Mouse (Mus musculus): Measurements from ENCODE around the gene Tspan15.

Gene Tspan15

DNA sequence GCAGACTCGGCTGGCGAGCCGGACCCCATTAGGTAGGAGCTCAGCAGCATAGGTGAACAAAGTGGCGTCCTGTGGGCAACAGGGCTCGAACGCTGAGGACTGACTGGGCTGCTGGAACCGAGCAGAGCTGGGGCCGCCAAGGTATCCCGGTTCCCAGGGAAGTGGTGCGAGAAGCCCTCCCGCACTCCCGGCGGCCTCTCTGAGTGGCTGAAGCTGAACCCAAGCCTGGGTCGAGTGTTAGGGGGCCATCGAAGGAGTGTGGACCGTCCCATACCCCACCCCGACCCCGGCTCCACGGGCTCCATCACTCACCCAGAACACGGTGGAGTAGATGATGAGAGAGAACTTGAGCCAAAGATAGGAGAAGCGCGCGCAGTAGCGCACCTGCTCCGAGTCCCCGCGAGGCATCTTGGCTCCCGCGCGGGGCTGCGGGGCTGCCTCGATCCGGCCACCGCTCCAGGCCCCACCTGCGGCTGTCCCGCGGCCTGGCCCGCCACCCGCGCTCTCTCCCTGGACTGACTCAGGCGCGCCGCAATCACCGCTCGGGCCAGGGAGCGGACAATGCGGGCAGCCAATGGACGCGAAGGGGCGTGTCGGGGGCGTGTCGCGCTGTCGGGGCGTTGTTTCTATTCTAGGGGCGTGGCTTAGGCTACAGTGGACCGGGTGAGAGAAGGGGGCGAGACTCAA lies at the start of gene Tspan15:
TSS of gene Tspan15 (minus strand) at position 544 of the 687 bp plus-strand sequence.
- TF ChIP-seq GATA4 (IDR thresholded peaks at IDR 0.05; ENCODE audit: insufficient replicate concordance, low read length): peak; percentile 26; the same call in 1 of the 2 replicates

DNA sequence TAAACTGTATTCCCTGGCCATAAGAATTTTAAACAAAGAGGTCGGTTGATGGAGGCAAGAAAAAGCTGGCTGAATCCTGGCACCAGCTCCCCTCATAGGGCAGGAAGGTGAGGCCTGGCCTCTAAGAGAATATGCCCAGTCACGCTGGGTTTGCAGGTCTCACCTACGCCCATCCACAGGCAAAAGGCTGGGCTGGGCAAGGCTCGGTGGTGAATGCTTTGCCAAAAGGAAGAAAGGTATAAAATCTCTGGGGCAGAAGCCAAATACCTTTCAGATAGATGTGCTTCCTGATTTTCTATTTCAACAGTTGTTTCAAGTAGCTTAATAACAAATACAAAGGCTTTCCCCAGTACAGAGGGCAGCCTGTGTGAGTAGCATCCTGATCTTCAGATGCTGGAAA lies 48.6 kb upstream of the Tspan15 start:
- no peak for TF ChIP-seq GATA4 (IDR thresholded peaks at IDR 0.05; ENCODE audit: insufficient replicate concordance, low read length)

DNA sequence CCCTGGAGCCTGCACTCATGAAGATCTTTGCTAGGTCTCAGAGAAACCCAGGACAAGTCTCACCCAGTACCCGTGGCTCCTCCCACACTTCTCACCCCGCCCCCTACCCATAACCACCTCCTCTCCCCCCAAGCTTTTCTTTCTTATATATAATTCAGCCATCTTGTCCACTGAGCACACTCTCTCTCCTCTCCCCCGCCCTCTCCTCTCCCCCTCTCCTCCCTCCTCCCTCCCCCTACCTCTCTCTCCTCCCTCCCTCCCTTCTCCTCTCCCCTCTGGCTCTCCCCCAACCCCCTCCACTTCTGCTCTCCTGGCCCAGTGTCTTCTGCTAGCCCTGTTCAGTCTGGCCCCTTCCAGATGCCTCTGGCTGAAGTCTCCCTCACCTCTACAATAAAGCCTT lies 48.0 kb upstream of the Tspan15 start:
- no peak for TF ChIP-seq GATA4 (IDR thresholded peaks at IDR 0.05; ENCODE audit: insufficient replicate concordance, low read length)

DNA sequence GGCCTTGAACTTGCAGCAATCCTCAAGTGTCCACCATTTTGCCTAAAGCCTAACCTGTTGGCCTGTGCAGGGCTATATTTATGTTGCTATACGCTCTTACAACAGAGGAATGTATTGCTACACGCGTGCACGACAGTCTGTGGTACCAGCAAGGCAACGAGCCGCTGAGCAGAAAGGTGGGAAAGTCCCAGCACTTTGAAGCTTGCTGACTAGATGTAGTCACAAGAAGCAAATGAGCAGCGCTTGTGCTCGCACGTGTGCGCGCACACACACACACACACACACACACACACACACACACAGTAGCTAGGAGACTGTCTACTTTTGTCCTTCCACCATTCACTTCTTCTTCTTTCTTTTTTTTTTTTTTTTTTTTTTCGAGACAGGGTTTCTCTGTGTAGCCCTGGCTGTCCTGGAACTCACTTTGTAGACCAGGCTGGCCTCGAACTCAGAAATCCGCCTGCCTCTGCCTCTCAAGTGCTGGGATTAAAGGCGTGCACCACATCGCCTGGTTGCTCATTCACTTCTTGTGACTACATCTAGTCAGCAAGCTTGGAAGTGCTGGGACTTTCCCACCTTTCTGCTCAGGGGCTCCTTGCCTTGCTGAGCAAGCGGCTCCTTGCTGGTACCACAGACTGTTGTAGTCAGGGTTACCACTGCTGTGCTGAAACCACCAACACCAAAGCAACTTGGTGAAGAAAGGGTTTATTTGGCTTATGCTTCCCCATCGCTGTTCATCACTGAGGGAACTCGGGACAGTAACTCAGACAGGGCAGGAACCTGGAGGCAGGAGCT lies 46.6 kb upstream of the Tspan15 start:
- no peak for TF ChIP-seq GATA4 (IDR thresholded peaks at IDR 0.05; ENCODE audit: insufficient replicate concordance, low read length)

DNA sequence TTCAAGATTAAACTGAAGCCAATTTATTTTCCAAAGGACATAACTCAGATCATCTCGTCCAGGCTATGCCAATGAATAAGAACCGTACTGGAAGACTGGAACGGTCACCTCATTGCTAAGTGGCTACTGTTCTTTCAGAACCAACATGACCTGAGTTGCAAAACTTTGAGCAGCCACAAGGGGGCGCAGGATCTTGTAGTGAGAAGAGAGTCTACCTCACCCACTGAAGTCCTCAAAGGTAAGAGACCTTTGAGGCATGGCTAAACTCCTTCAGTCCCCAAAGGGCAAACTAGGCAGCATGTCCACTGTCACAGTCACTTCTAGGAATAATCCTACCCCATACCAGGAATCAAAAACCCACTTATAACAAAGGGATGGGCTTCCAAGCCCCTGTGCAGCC lies 44.2 kb upstream of the Tspan15 start:
- TF ChIP-seq GATA4 (IDR thresholded peaks at IDR 0.05; ENCODE audit: insufficient replicate concordance, low read length): no peak

DNA sequence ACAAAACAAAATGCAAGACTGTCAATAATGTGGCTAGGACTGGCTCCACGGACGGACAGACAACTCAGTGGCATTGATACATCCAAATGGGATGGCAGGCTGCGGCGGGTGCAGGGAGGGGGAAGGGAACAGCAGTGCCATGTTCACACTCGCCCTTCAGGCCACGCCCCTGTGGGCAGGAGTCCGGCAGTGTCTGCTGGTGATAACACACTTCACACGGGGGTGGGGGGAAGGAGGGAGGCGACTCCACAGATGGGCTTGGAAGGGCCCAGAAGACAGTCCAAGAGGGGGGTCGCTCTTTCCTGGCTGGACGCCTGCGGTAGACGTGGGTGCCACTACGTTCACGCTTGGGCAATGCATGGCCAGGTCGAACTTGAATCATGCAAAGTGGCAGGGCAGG lies 38.2 kb upstream of the Tspan15 start:
- TF ChIP-seq GATA4 (IDR thresholded peaks at IDR 0.05; ENCODE audit: insufficient replicate concordance, low read length): no peak

DNA sequence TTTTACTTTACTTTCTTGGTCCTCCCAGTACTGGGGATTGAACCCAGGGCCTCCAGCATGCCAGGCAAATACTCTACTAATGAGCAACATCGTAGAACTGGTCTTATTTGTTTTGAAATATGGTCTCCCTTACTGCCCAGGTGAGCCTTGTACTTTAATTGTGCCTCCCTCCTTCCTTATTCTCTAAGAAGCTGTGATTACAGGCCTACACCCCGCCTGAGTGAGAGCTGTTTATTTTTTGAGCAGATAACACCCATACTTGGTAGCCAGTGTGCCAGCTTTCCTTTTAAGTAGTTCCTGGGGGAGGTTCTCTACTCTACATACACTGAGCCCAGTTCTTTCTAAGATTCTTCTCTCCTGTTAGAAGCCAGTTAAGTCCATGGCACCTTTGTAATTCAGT lies 33.2 kb upstream of the Tspan15 start:
- TF ChIP-seq GATA4 (IDR thresholded peaks at IDR 0.05; ENCODE audit: insufficient replicate concordance, low read length): no peak

DNA sequence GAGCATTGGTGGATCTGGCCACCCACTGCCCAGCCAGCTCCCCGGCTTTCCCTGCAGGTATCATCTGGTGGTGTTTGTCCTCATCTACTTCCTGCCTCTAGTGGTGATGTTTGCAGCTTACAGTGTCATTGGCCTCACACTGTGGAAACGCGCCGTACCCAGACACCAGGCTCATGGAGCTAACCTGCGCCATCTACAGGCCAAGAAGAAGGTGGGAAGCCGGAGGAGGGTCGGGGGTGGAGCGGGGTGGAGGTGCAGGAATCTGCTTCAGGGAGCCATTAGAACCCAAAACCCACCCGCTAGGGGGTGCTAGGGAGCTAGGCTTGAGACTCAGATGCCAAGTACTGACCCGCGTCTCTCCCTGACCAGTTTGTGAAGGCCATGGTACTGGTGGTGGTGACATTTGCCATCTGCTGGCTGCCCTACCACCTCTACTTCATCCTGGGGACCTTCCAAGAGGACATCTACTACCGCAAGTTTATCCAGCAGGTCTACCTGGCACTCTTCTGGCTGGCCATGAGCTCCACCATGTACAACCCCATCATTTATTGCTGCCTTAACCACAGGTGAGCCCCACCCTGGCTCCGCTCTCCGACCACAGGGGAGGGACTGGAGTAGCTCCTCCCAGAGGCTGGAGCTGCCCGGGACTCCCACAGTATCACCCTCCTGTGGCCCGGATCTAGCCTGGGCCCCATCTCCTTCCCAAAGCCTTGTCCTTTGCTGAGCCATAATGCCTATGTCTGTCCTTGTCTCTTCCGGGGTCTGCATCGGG lies 30.2 kb upstream of the Tspan15 start:
- TF ChIP-seq GATA4 (IDR thresholded peaks at IDR 0.05; ENCODE audit: insufficient replicate concordance, low read length): no peak

DNA sequence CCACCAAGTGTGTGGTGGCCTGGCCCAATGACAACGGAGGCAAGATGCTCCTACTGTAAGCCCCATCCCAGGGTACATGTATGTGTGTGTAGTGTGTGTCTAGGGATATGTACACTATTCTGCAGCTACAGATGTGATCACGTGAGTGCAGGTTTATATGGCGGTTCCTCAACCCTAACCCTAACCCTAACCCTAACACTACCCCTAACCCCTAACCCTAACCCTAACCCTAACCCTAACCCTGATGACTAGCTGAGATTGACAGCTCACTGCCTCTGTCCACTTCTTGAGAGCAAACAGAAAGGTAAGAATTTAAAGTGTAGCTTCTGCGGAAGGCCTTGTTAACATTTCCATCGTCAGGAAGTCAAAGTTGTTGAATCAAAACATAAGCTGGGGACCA lies 27.2 kb upstream of the Tspan15 start:
- TF ChIP-seq GATA4 (IDR thresholded peaks at IDR 0.05; ENCODE audit: insufficient replicate concordance, low read length): no peak

DNA sequence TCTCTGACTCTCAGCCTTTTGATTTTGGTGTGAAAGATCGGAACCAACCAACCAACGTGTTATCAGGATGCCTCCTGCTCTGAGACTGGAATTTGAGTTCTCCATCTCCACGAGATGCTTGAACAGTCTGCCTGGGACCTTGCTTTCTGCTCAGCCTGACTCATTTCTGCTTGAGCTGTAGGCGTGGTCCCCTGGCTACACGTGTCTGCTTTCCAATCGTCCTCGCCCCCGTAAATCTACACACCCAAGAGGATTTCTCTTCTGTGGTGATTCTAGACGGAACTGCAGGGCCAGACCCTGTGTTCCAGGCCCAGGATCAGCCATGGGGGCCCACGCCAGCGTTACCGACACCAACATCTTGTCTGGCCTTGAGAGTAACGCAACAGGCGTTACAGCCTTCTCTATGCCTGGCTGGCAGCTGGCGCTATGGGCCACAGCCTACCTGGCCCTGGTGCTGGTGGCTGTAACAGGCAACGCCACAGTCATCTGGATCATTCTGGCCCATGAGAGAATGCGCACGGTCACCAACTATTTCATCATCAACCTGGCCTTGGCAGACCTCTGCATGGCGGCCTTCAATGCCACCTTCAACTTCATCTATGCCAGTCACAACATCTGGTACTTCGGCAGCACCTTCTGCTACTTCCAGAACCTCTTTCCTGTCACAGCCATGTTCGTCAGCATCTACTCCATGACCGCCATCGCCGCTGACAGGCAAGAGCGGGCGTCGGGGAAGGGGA lies 21.6 kb upstream of the Tspan15 start:
- TF ChIP-seq GATA4 (IDR thresholded peaks at IDR 0.05; ENCODE audit: insufficient replicate concordance, low read length): no peak

DNA sequence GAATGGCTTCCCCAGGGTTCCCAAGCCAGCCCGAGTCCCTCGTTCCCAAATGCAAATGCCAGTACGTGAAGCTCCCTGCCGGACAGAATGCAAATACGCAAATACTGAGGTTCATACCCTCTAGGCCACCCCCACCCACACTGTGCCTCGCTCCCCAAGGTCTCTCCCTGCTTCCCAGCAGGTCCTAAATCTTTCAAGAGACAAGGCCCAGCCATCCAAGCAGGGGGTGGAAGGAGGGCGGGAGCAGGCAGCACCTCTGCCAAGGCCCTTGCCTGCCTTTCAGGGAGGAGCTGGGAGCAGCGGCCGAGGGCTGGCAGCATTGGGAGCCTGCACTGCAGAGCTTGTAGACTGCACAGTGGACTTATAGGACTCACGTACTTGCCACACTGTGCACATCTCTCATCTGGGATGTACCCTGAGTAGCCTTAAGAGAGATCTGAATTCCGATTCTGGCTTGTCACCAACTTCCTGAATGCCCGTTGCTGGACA lies 21.0 kb upstream of the Tspan15 start, which contains the start of gene Tacr2:
TSS of gene Tacr2 (plus strand) at position 439 of the 489 bp plus-strand sequence.
- TF ChIP-seq GATA4 (IDR thresholded peaks at IDR 0.05; ENCODE audit: insufficient replicate concordance, low read length): no peak

DNA sequence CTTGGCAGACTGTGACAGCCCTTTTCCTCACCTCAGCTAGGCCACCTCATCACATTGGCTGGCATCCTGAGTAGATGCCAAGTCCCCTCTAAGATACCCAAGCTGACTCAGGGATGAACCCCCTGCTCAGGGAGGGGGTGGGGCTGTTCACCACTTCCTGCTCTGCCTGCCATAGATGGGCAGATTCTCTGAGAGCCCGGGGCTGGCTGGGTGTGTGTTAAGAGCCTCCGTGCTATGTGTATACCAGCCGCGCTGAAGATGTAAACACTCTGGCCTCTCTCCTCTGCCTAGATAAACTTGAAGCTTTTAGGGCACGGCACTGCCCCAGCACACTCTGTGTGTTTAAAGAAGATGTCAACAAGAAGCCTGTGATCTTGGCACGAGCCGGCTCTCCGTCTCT lies 16.8 kb upstream of the Tspan15 start:
- TF ChIP-seq GATA4 (IDR thresholded peaks at IDR 0.05; ENCODE audit: insufficient replicate concordance, low read length): no peak

DNA sequence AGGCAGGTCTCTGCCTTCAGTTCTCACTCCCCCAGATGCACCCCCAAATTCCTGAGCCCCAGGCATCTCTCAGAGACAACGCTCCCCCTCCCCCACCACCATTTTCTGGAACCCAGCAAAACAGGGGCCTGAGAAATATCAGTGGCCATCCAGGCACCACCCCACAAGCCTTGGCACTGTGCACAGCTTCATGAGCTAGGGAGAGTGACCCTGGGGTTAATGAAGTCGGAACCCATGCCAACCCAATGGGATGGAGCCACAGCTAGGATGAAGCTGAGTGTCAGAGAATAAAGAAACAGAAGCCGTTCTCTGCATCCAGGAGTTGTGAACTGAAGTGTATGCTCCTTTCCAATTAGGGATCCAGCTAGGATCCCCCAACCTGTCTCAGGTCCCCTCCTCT lies 16.1 kb upstream of the Tspan15 start:
- no peak for TF ChIP-seq GATA4 (IDR thresholded peaks at IDR 0.05; ENCODE audit: insufficient replicate concordance, low read length)

DNA sequence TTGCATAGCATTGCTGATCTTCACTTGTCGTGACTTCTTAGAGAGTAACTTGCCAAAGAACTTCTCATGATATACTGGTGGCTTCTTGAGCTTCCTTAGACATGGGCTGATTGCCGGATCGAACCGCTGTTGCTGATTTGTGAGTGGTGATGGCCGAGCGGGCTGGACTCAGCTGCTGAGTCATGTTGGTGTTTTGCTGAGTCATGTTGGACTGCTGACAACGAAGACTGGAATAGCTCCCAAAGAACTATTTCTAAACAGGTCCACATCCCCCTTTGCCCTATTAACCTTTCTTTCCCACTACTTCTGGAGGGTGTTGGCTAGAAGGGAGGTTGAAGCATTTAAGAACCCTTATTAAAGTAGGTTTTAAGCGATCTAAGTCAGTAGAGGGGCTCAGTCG lies 13.0 kb upstream of the Tspan15 start:
- no peak for TF ChIP-seq GATA4 (IDR thresholded peaks at IDR 0.05; ENCODE audit: insufficient replicate concordance, low read length)

DNA sequence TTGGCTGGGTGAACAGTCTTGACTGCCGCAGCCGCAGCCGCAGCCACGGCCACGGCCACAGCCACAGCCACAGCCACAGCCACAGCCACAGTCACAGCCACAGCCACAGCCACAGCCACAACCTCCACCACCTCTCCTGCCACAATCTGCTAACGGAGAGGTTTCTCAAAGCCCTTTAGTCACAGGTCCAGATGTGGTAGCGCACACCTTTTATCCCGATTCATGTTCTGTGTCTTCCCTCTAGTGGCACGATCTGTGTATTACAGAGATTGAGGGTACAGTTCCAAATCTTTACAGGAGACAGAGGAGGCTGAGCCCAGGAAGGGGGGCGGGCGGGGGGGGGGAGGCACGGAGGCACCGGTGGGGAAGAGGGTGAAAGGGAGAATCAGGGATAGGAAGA lies 11.8 kb upstream of the Tspan15 start:
- no peak for TF ChIP-seq GATA4 (IDR thresholded peaks at IDR 0.05; ENCODE audit: insufficient replicate concordance, low read length)
